In genomic region chr14:103844011-103844549, GRCm38 (mm10) we compare ENCODE assay signal across 8 mouse cellular contexts. TPM values are rescaled to one million over a fixed set of nuclear protein-coding genes. Genes with fewer than 3 reads are reported as not detected.
A peak's percentile ranks its signal among the peaks of the same experiment; 100 is the strongest.
DNase-seq lines count a peak whose midpoint lies in the region; ATAC-seq lines count a peak whose summit lies in the region.

TSS of gene Ednrb (minus strand) at chr14:103844402.

- peaks cover 6% of the 10 kb centered on the region; the same call in 1 of the 2 replicates for H3K27me3 ChIP-seq in limb, embryonic 11.5 days (ENCODE audit: control insufficient read depth, insufficient read depth, low read length)
- H3K27me3 ChIP-seq in midbrain, embryonic 10.5 days (ENCODE audit: low read depth, poor library complexity, severe bottlenecking), result peaks cover 16% of the 10 kb centered on the region; the same call in 1 of the 2 replicates

- H3K36me3 ChIP-seq in limb, embryonic 11.5 days (ENCODE audit: control insufficient read depth, insufficient read depth, low read length), result no peaks in the 10 kb centered on the region
- peaks cover 17% of the 10 kb centered on the region; the same call in 1 of the 2 replicates for H3K36me3 ChIP-seq in midbrain, embryonic 10.5 days

- ATAC-seq in limb, embryonic 11.5 days (ENCODE audit: insufficient number of reproducible peaks, low FRiP score, low TSS enrichment, low read depth), result peak; percentile 63

- H3K9me3 ChIP-seq in limb, embryonic 11.5 days (ENCODE audit: control insufficient read depth, low read length), result no peaks in the 10 kb centered on the region
- H3K9me3 ChIP-seq in midbrain, embryonic 10.5 days (replicated peaks), result no peaks in the 10 kb centered on the region

- H3K27ac ChIP-seq in limb, embryonic 11.5 days (replicated peaks; ENCODE audit: low read depth, low read length), result no peak within 1 kb of the TSS
- peak within 1 kb of the TSS; percentile 89 for H3K27ac ChIP-seq in midbrain, embryonic 10.5 days (replicated peaks)

- H3K4me3 ChIP-seq in limb, embryonic 11.5 days (ENCODE audit: low read depth, low read length), result peak within 1 kb of the TSS; percentile 45
- H3K4me3 ChIP-seq in midbrain, embryonic 10.5 days, result peak within 1 kb of the TSS; percentile 68

- WGBS in limb, embryonic 11.5 days, result 0% methylated on average over 24 of the region's 24 CpGs
- WGBS in midbrain, embryonic 10.5 days, result under 1% methylated on average over 24 of the region's 24 CpGs

- H3K9ac ChIP-seq in limb, embryonic 11.5 days (ENCODE audit: low read length), result 0 out of 2 replicates have a peak within 1 kb of the TSS, but pooled peaks have one; percentile 27

- peak within 1 kb of the TSS; percentile 95 for H3K4me2 ChIP-seq in limb, embryonic 11.5 days (ENCODE audit: low read depth, severe bottlenecking)

- peak; percentile 9 to 17 for DNase-seq in cerebellum, postnatal 14 days
- DNase-seq in cerebellum, postnatal 36 days, result no peak
- peak; percentile 35 to 50 for DNase-seq in adrenal gland, postnatal 36 days
- DNase-seq in frontal cortex, postnatal 36 days (ENCODE audit: low spot score in 2 of 2), result peak; percentile 9 to 16
- peak; percentile 25 for DNase-seq in induced T-regulatory cell, adult 2 months (ENCODE audit: low read depth)
- DNase-seq in limb, embryonic 11.5 days (ENCODE audit: low spot score), result peak; percentile 63
- peak; percentile 82 for DNase-seq in midbrain, embryonic 10.5 days (ENCODE audit: low spot score)
- no peak for DNase-seq in thymus, postnatal 25 days

- peaks cover 5% of the 10 kb centered on the region; the same call in 1 of the 2 replicates for H3K4me1 ChIP-seq in limb, embryonic 11.5 days (ENCODE audit: control insufficient read depth, insufficient read depth, low read length)
- H3K4me1 ChIP-seq in midbrain, embryonic 10.5 days, result peaks cover 49% of the 10 kb centered on the region

RNA-seq across cellular contexts. Expression of gene Ednrb, which starts in this region (rescaled TPM):
- 10 to 100 TPM; 44.6 to 52.8 TPM for total RNA-seq in adrenal gland, postnatal 36 days (2021)
- 6.7 and 8.1 TPM in 2 replicates for polyA plus RNA-seq in limb, embryonic 11.5 days (2014; fragmentation: Nextera tagmentation; extraction: Ambion mirVana)
- 48.9 and 81.8 TPM in 2 replicates for polyA plus RNA-seq in midbrain, embryonic 10.5 days (2016; fragmentation: Nextera tagmentation; extraction: Ambion mirVana)

Comparison
In these comparisons a context has a peak if more than half of its experiments do, and no peak if none do; other contexts are left out.
1. DNase-seq: peak in cerebellum, postnatal 14 days (2 of 2), adrenal gland, postnatal 36 days (2 of 2), frontal cortex, postnatal 36 days (2 of 2), induced T-regulatory cell, adult 2 months (single experiment), limb, embryonic 11.5 days (single experiment) and midbrain, embryonic 10.5 days (single experiment); none in cerebellum, postnatal 36 days (0 of 2) and thymus, postnatal 25 days (single experiment).